Comparison of ENCODE assay signal across 17 mouse cellular contexts in genomic region chr9:67774201-67774600, GRCm38 (mm10). TPM values are rescaled to one million over a fixed set of nuclear protein-coding genes. Genes with fewer than 3 reads are reported as not detected.
"Had no signal": no experiment of that assay in that cellular context is flagged by ENCODE, and none has a peak within 500 bp of the region (broad histone marks: within the 10 kb centered on the region; RNA-seq: fewer than 3 reads in every experiment).

No protein-coding gene starts in this region.

- H3K27me3 ChIP-seq: liver, embryonic 13.5 days; midbrain, embryonic 15.5 days; neural tube, embryonic 13.5 days had no signal

- H3K9me3 ChIP-seq: limb, embryonic 12.5 days; liver, embryonic 13.5 days; midbrain, embryonic 15.5 days; neural tube, embryonic 13.5 days had no signal

- H3K9ac ChIP-seq: limb, embryonic 12.5 days; liver, embryonic 13.5 days; lung, embryonic 14.5 days; midbrain, embryonic 15.5 days; neural tube, embryonic 13.5 days had no signal

- H3K36me3 ChIP-seq: limb, embryonic 12.5 days; liver, embryonic 13.5 days; midbrain, embryonic 15.5 days; neural tube, embryonic 13.5 days had no signal

- H3K27ac ChIP-seq: kidney, postnatal 0 days; limb, embryonic 12.5 days; liver, embryonic 13.5 days; midbrain, embryonic 15.5 days; neural tube, embryonic 13.5 days had no signal

- H3K4me1 ChIP-seq: liver, embryonic 13.5 days; megakaryocyte, embryonic 14.5 days had no signal

- H3K4me3 ChIP-seq: limb, embryonic 12.5 days; liver, embryonic 13.5 days; megakaryocyte, embryonic 14.5 days; midbrain, embryonic 15.5 days; neural tube, embryonic 13.5 days had no signal

- DNase-seq: kidney, adult 11 months; kidney, adult 9 months; kidney, postnatal 36 days; liver; liver, embryonic 13.5 days; lung, embryonic 14.5 days; right cerebral cortex, adult 18-20 months; right cerebral cortex, postnatal 25 days; thymus, adult 18-20 months; thymus, postnatal 14 days had no signal

- H3K4me2 ChIP-seq: limb, embryonic 12.5 days; liver, embryonic 13.5 days; lung, embryonic 14.5 days; midbrain, embryonic 11.5 days; midbrain, embryonic 15.5 days; neural tube, embryonic 13.5 days had no signal

- ATAC-seq: inflammation-experienced regulatory T-cells, adult 6 months; midbrain, embryonic 15.5 days had no signal

RNA-seq across cellular contexts. Expression of gene C2cd4b, which starts 15.0 kb away (rescaled TPM):
- polyA plus RNA-seq: inflammation-experienced regulatory T-cells, adult 6 months; liver, embryonic 13.5 days; midbrain, embryonic 11.5 days had no signal

RNA-seq across cellular contexts. Expression of gene C2cd4a, which starts 57.9 kb away (rescaled TPM):
- polyA plus RNA-seq: inflammation-experienced regulatory T-cells, adult 6 months; midbrain, embryonic 11.5 days had no signal
